Mouse (Mus musculus): ENCODE results near the gene Noxo1. TPM values are rescaled to one million over a fixed set of nuclear protein-coding genes. Genes with fewer than 3 reads are reported as not detected.
A peak's percentile ranks its signal among the peaks of the same experiment; 100 is the strongest.
"Not testable (repeated sequence)": the region's sequence is repeated elsewhere in the genome, so short reads cannot be mapped to it uniquely, and the experiment has no call there.

The Noxo1 gene
- total and polyA plus RNA-seq, 3 experiments = 0.62 to 2.4 TPM; not detected in 1

GRCm38 (mm10) chr17:24716166-24716682 lies 20.2 kb downstream of the Noxo1 start (continued):
- TF ChIP-seq GABPA (IDR thresholded peaks at IDR 0.05; ENCODE audit: low read depth, low read length) = no peak

- TF ChIP-seq TBP (IDR thresholded peaks at IDR 0.05; ENCODE audit: low read depth, low read length) = no peak
- no peak for TF ChIP-seq MAZ (IDR thresholded peaks at IDR 0.05; ENCODE audit: low read depth, low read length)
- no peak for TF ChIP-seq BHLHE40 (IDR thresholded peaks at IDR 0.05; ENCODE audit: borderline replicate concordance, low read depth, low read length)
- no peak for TF ChIP-seq JUND (IDR thresholded peaks at IDR 0.05; ENCODE audit: low read depth, low read length)
- TF ChIP-seq SMC3 (IDR thresholded peaks at IDR 0.05; ENCODE audit: low read depth, low read length) = no peak
- TF ChIP-seq MXI1 (IDR thresholded peaks at IDR 0.05; ENCODE audit: low read depth, low read length) = no peak
- no peak for TF ChIP-seq CHD1 (IDR thresholded peaks at IDR 0.05; ENCODE audit: low read depth, low read length)
- no peak for TF ChIP-seq NELFE (IDR thresholded peaks at IDR 0.05; ENCODE audit: low read depth, low read length)
- no peak for TF ChIP-seq MAX (IDR thresholded peaks at IDR 0.05; ENCODE audit: low read length)
- TF ChIP-seq MYC (IDR thresholded peaks at IDR 0.05; ENCODE audit: low read depth, low read length) = no peak
- no peak for TF ChIP-seq CTCF (IDR thresholded peaks at IDR 0.05 in 2 of 3, conservative IDR thresholded peaks at IDR 0.05 in 1 of 3; ENCODE audit: control insufficient read depth in 1 of 3, insufficient read depth in 1 of 3, low read depth in 2 of 3, low read length in 3 of 3, poor library complexity in 1 of 3, severe bottlenecking in 1 of 3)
- no peak for TF ChIP-seq MYB (IDR thresholded peaks at IDR 0.05; ENCODE audit: low read depth, low read length)
- Histone ChIP-seq H3K4me1 (ENCODE audit: control insufficient read depth in 1 of 2, insufficient read depth in 2 of 2, low read length in 2 of 2) (peaks cover 0 to 7% of the 10 kb centered on the region in 2 experiments; a peak in 1 of 4 replicates), H3K4me3 (ENCODE audit: control insufficient read depth in 1 of 2, insufficient read depth in 1 of 2, low read depth in 2 of 2, low read length in 2 of 2) (peak within 1 kb of the TSS; percentile 39 to 98), H3K79me2 (ENCODE audit: control insufficient read depth, insufficient read depth, low read length, poor library complexity) (peaks cover 40% of the 10 kb centered on the region), H3K9me3 (replicated peaks; ENCODE audit: insufficient read depth, low read length) (no peaks in the 10 kb centered on the region), H3K27ac (ENCODE audit: control insufficient read depth, low read depth, low read length) (peak within 1 kb of the TSS; percentile 6), H3K9ac (ENCODE audit: control insufficient read depth, low read depth, low read length, poor library complexity, severe bottlenecking) (peak within 1 kb of the TSS; percentile 98), H3K36me3 (ENCODE audit: control insufficient read depth in 1 of 2, insufficient read depth in 2 of 2, low read length in 2 of 2) (peaks cover 5 to 10% of the 10 kb centered on the region in 2 experiments; a peak in 3 of 4 replicates), H3K27me3 (ENCODE audit: control insufficient read depth in 1 of 2, insufficient read depth in 2 of 2, low read length in 2 of 2) (no peaks in the 10 kb centered on the region)
- peak; percentile 31 for DNase-seq (ENCODE audit: low read depth, low spot score)
Measured at GRCm38 (mm10) chr17:24717943-24718342, 21.9 kb downstream of the Noxo1 start, which contains the start of the genes Rnf151 and Rps2. Rnf151 (minus strand) TSS chr17:24718063. Rps2 (plus strand) TSS chr17:24718116.

GRCm38 (mm10) chr17:24718938-24719337 lies 22.9 kb downstream of the Noxo1 start:
- H3K4me1 ChIP-seq (ENCODE audit: control insufficient read depth in 1 of 2, insufficient read depth in 2 of 2, low read length in 2 of 2); DNase-seq (ENCODE audit: low read depth, low spot score); H3K27me3 ChIP-seq (ENCODE audit: control insufficient read depth in 1 of 2, insufficient read depth in 2 of 2, low read length in 2 of 2); H3K9me3 ChIP-seq (replicated peaks; ENCODE audit: insufficient read depth, low read length): not testable (repeated sequence)
- Histone ChIP-seq H3K27ac (ENCODE audit: control insufficient read depth, low read depth, low read length) (peak overlapping the region; percentile 6), H3K9ac (ENCODE audit: control insufficient read depth, low read depth, low read length, poor library complexity, severe bottlenecking) (peak overlapping the region; percentile 98), H3K36me3 (ENCODE audit: control insufficient read depth in 1 of 2, insufficient read depth in 2 of 2, low read length in 2 of 2) (peaks cover 5 to 10% of the 10 kb centered on the region in 2 experiments; a peak in 3 of 4 replicates), H3K79me2 (ENCODE audit: control insufficient read depth, insufficient read depth, low read length, poor library complexity) (peaks cover 49% of the 10 kb centered on the region), H3K4me3 (ENCODE audit: control insufficient read depth in 1 of 2, insufficient read depth in 1 of 2, low read depth in 2 of 2, low read length in 2 of 2) (peak overlapping the region; percentile 39 to 98)
- TF ChIP-seq MYC (IDR thresholded peaks at IDR 0.05; ENCODE audit: low read depth, low read length) (peak; percentile 66; the same call in 1 of the 2 replicates), CHD1 (IDR thresholded peaks at IDR 0.05; ENCODE audit: low read depth, low read length) (peak; percentile 46; the same call in 1 of the 2 replicates)

Data from MEL (cell line).